Mouse (Mus musculus): ENCODE results near the gene Setx.

Setx gene

GRCm38 (mm10) chr2:29206156-29206555 is 82.2 kb downstream of the Setx start:
- intact Hi-C loops (cut with DNase I), result no loop called here

- intact Hi-C loops (cut with DNase I), result no loop called here
These were observed 92.5 kb downstream of the Setx start for GRCm38 (mm10) chr2:29216286-29217012.

DNA sequence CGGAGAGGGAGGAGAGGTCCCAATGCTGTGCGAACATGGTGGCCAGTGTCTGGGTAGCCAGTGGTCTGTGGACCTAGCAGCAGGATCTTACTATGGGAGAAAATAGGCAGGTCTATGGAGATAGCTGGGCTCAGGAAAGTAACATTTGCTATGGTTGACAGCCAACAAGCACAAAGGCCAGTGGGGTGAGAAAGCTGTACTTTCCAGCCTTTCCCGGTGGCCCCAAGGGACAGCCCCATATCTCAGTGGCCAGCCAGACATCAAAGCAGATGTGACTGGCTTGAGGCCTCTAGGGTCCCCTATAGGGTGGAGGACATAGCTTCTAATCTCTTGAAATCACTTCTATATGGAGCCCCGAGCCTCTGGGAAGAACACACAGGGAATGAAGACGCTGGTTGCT is 93.1 kb downstream of the Setx start:
- intact Hi-C loops (cut with DNase I), result no loop called here

DNA sequence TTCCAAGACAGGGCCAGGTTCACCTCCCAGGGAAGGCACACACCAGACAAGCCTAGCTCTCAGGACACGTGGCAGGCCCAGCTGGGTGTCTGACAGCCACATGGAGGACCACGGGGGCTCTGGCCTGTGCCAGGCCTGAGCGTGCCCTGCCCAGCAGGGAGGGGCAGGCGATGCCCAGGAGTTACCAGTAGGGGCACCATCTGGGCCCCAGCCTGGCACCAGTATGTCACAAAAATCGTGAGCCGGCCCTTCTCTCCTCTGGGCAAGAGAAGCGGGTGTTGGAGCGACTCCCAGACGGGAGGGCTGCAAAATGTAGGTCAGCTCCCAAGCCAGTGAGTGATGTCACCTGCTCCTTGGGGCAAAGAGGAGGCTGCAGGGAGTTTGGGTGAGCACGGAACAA is 93.9 kb downstream of the Setx start:
- intact Hi-C loops (cut with DNase I), result no loop called here

DNA sequence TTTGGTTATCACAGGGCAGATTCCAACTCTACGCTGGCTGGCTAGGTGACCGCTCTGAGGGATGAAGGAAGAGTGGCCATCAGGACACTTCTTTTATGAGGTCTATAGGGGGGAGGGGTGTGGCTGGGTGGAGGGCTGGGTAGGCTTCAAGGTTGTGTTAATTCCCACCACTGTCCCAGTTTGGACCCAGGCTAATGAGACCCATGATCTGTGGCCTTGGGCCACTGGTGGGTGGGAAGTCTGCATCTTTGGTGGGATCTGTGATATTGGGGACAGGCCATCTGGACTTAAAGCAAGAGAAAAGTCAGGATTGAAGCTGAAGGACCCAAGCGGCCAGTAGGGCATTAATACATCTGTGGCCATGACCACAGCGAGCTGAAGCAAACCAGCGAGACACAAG is 94.8 kb downstream of the Setx start:
- intact Hi-C loops (cut with DNase I), result no loop called here

- intact Hi-C loops (cut with DNase I), result no loop called here
These were observed 98.3 kb downstream of the Setx start for GRCm38 (mm10) chr2:29222302-29222701.

DNA sequence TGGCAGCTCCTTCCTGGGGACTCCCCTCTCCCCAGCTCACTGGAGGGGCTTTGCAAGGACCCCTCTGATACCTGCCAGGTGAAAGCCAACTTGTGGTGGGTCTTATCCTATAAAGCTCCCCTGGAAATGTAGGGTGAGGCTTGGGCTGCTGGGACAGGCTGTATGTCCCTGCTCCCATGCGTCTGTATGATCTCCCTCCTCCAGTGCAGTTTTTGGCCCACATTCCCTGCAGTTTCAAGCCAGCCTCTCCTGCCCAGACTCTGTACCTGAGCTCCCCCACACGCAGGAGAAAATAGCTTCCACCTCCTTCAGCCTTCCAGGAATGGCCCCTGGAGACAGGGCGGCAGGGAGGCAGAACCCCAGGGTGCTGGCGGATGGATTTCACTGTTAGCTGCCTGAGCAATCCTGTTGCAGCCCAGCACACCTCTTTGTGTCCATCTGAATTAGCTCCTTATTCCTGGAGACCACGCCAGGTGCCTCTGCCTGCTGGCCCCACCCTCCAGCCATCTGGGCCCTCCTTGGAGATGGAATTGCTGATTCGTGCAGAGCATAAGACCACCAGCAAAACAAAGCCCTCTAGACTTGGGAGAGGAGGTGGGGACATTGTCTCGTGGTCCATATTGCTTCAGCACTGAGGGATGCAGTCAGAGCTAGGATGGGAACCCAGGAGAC is 99.7 kb downstream of the Setx start:
- intact Hi-C loops (cut with DNase I), result no loop called here

- intact Hi-C loops (cut with DNase I), result no loop called here
These were observed 102.7 kb downstream of the Setx start for GRCm38 (mm10) chr2:29226671-29227070.

GRCm38 (mm10) chr2:29230191-29230835 is 106.3 kb downstream of the Setx start:
- intact Hi-C loops (cut with DNase I), result no loop called here

Data from adrenal gland (tissue).